Mouse (Mus musculus) gastrocnemius, postnatal 10 days (tissue): ENCODE measurements around the gene Rnf2. TPM values are rescaled to one million over a fixed set of nuclear protein-coding genes. Genes with fewer than 3 reads are reported as not detected.
A peak's percentile ranks its signal among the peaks of the same experiment; 100 is the strongest.
"Not testable (repeated sequence)": the region's sequence is repeated elsewhere in the genome, so short reads cannot be mapped to it uniquely, and the experiment has no call there.

Experiments
- DNase-seq: peaks from one replicate; pipeline ENCODE4 v3.0.0; 2021; ENCODE audit warnings: mixed read lengths
- total RNA-seq, 2 experiments: library from RNA; stranded (reverse); gene quantifications; 2 replicates each; pipeline ENCODE4 v1.2.3; 2021

Gene Rnf2
- total RNA-seq, 2 experiments from 2014 or later, result 21.6 to 29.0 TPM

DNA sequence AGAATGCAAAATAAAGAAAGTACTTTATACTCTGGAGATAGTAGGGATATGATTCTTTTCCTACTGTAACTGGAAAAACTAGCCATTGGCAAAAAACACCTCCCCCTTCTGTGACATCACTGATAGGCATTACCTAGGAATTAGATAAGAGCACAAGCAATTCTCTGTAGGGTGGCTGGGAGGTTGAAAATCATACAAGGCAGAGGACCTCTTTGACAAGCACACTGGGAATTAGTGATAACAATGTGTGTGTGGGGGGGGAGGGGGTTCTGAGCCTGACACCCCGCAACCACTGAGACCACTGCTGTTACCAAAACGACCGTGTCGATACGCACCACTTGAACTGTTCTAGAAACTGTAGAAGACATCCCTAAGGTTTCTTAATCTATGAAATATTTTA is 16.0 kb downstream of the Rnf2 start:
- DNase-seq, result no peak

DNA sequence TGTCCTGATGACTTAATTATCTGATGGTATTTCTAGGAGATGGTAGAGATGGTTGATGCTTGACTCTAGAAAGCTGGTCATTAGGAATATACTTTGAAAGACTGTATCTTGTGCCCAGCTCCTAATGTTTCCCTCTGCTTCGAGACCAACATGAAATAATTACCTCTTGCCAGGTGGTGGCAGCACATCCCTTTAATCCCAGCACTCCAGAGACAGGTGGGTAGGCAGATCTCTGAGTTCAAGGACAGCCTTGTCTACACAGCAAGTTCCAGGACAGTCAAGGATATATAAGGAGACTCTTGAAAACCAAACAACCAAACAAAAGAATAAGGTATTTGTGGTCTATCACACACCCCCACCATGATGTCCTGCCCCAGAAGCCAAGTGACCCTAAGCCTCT is 17.2 kb downstream of the Rnf2 start:
- DNase-seq, result no peak

- no peak for DNase-seq
These were observed 18.3 kb downstream of the Rnf2 start for GRCm38 (mm10) chr1:151482497-151482896.

DNA sequence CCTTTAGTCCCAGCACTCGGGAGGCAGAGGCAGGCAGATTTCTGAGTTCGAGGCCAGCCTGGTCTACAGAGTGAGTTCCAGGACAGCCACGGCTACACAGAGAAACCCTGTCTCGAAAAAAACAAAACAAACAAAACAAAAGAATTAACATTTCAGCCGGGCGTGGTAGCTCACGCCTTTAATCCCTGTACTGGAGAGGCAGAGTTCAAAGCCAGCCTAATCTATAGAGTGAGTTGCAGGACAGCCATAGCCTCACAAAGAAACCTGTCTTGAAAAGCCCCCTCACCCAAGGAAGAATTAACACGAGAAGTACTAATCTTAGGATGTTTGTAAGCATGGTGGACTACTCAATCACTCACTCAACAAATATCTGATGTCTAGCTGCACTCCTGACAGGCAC is 28.4 kb downstream of the Rnf2 start:
- not testable (repeated sequence) for DNase-seq

DNA sequence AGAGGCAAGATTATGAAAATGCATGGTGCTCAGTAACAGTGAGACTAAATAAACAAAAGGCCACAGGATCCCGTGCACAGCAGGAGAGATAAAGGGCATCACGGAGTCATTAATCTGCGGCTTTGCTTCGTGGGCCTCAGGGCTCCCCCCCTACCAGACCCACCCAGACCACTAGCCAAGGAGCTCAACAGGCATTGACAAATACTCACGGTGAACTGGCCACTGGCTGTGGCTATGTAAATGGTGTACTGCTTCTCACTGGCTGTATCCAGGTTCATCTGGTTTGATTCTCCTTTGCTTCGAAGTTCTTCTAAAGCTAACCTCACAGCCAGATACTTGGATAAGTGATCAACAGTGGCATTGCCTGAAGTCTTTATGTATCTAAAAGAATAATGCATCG is 29.3 kb downstream of the Rnf2 start:
- no peak for DNase-seq

DNA sequence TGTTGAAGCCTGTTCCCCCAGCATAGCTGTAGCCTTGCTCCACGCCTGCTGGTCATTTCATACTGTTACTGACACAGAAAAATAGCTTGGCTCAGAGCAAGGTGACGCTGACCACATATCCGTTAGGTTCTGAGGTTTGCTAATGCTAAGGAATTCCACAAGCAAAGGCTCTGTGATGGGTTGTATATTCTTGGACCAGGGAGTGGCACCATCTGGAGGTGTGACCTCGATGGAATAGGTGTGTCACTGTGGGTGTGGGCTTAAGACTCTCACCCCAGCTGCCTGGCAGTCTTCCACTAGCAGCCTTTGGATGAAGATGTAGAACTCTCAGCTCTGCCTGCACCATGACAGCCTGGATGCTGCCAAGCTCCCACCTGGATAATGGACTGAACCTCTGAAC is 34.2 kb downstream of the Rnf2 start:
- DNase-seq, result no peak

DNA sequence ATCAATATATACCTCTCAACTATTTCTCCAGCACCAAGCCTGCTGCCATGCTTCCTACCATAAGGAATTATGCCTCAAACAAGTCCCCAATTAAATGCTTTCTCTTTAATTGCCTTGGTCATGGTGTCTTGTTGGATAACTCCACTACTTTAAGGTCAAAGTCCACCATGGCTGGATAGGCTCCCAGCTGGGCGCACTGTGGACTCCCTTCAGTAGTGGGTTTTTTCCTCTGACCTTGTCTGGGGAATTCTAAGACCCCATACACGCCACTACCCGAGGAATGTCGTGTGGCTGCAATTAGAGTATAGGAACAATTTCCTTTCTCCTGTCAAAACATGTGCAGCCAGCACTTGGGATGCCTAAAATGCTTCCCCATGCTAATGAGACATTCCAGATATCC is 35.8 kb downstream of the Rnf2 start:
- no peak for DNase-seq

DNA sequence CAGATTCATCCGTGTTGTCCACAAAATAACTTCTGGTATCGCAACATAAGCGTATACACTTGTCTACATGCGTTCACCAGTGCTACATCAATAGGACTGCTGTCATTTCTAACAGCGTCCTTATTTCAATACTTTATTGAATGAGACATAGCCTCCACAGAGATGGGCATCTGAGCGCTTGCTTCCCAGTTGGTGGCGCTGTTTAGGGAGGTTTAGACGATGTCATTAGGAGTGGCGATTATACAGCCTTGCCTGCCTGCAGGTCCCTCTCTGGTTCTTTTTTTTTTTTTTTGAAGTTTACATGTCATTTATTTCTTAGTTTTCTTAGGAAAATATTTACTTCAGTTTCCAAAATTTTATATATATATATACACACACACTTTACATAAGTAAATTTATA is 39.5 kb downstream of the Rnf2 start:
- no peak for DNase-seq

DNA sequence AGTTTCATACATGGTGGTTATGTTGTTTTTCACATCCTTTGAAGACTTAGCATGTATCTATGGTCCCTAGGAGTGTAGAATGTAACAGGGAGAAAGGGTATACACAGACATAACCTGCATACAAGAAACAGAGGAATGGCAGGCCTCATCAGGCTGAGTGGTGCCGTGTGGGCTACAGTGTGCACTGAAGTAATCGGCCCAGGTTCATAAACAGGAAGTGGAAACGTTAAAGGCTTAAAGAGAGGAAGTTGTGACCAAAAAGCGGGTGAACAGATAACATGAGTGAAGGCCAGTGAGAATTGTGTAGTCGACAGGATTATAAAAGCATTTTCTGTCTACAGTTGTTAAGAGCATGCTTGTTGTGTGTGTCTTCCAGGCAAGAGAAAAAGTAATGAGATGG is 43.7 kb downstream of the Rnf2 start:
- DNase-seq, result no peak

- DNase-seq, result no peak
These were observed 48.8 kb downstream of the Rnf2 start for GRCm38 (mm10) chr1:151451946-151452345.

- no peak for DNase-seq
These were observed 49.9 kb downstream of the Rnf2 start for GRCm38 (mm10) chr1:151450851-151451250.

- no peak for DNase-seq
These were observed 50.9 kb downstream of the Rnf2 start for GRCm38 (mm10) chr1:151449866-151450265.

- no peak for DNase-seq
These were observed 65.3 kb downstream of the Rnf2 start for GRCm38 (mm10) chr1:151435431-151435830.

GRCm38 (mm10) chr1:151429316-151429715 is 71.4 kb downstream of the Rnf2 start:
- no peak for DNase-seq

DNA sequence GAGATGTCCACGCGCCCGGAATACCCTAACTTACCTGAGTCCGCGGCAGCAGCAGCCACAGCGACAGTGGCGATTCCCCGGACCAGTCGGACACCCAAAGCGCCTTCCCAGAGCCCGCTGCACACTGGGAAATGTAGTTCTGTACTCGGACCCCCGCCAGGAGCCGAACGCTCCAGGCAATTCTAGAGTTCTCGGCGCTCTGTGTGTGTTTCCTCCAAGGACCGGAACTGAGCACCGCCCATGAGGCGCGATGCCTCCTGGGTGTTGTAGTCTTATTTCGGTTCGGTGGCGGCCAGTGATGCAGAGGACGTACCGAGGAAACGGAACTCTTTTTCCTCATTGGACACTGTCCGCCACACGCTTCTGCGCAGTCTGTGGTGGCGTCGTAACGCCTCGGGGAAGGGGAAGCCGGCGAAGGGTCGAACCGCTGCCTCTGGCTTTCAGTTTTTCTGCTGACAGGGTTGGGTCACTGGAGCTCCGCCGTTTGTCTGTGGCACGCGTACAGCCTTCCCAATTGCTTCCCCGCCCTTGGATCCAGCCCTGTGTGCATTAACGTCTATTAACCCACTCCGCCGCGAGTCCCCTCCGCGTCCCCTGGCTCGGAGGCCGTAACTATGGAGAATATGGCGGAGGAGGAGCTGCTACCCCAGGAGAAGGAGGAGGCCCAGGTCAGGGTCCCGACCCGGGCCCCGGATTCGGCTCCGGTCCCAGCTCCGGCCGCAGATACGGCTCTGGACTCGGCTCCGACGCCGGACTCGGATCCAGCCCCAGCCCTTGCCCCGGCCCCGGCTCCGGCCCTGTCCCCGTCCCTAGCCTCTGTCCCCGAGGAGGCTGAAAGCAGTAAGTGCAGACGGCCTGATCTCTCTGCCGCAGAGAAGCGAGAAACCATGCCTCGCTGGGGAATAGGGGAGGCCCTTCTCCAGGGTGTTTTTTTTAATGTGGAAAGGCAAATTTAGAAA is 72.2 kb downstream of the Rnf2 start, which contains the start of the genes Swt1 and Trmt1l:
TSS of gene Swt1 (minus strand) at position 193 of the 959 bp plus-strand sequence.
TSS of gene Trmt1l (plus strand) at position 280 of the 959 bp plus-strand sequence.
- DNase-seq, result peak; percentile 97

- DNase-seq, result no peak
These were observed 72.9 kb downstream of the Rnf2 start for GRCm38 (mm10) chr1:151427888-151428262.

DNA sequence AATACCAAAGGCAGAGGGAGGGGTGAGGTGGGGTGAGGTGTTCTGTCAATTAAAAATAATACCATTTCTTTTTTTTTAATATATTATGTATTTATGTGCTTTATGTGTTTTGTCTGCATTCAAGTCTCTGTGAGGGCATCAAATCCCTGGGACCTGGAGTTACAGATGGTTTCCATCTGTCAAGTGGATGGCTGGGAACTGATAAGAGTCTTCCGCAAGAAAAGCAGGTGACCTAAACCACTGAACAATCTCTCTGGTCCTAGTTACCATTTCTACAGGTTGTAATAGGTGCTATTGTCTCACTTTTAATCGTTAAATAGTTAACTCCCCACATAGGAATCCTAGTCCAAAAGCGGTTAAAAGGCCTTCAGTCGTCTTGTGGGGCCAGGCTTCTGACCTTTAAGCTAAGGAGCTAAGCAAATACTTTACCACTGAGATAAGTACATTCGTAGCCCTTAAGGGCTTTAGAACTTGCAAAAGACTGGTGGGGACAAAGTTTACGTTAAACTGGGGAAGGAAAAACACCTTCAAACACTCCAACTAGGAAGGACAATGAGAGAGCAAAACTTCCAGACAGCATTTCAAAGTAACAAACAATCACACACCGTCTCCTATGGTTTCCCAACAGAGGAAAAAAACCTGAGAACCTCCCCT is 73.7 kb downstream of the Rnf2 start:
- DNase-seq, result no peak

DNA sequence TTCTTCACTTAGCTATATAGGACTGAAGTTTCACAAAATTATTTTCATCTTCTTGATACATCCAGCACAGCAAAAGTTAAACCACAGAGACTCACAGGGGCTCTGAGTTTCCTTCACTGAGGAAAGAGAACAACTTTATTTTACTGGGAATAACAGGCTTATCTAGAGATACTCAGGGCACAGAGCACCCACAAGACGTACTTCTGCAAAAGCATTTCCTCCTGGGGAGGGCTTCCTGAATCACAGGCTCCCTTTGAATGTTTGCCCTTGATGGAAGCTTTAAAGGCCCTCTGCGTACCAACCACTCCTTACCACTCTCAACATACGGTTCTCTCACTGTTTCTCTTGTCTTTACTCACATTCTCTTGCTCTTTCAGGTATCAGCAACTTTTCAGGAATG is 78.6 kb downstream of the Rnf2 start:
- no peak for DNase-seq

- DNase-seq, result no peak
These were observed 90.9 kb downstream of the Rnf2 start for GRCm38 (mm10) chr1:151409827-151410226.
